10 mouse cellular contexts compared by ENCODE assay signal in genomic region chr10:75828500-75828931, GRCm38 (mm10). TPM values are rescaled to one million over a fixed set of nuclear protein-coding genes. Genes with fewer than 3 reads are reported as not detected.
A peak's percentile ranks its signal among the peaks of the same experiment; 100 is the strongest.
DNase-seq lines count a peak whose midpoint lies in the region; ATAC-seq and TF ChIP-seq lines count a peak whose summit lies in the region.
"Had no signal": no experiment of that assay in that cellular context is flagged by ENCODE, and none has a peak within 500 bp of the region (broad histone marks: within the 10 kb centered on the region; RNA-seq: fewer than 3 reads in every experiment).

No protein-coding gene starts in this region.

- H3K9ac ChIP-seq in kidney, embryonic 14.5 days (ENCODE audit: low read depth, low read length) = no peak overlapping the region
- H3K9ac ChIP-seq in lung, postnatal 0 days (replicated peaks; ENCODE audit: low read depth) = no peak overlapping the region
- H3K9ac ChIP-seq: midbrain, embryonic 12.5 days had no signal

- H3K4me3 ChIP-seq in kidney, embryonic 14.5 days (ENCODE audit: low read length) = no peak overlapping the region
- H3K4me3 ChIP-seq in lung, postnatal 0 days (ENCODE audit: low read depth, low read length) = no peak overlapping the region
- H3K4me3 ChIP-seq: midbrain, embryonic 12.5 days had no signal

- intact Hi-C loops in heart, postnatal 25 days (cut with DNase I) = no loop called here

- no peaks in the 10 kb centered on the region for H3K27me3 ChIP-seq in kidney, embryonic 14.5 days (ENCODE audit: control insufficient read depth, insufficient read depth, low read length)
- H3K27me3 ChIP-seq in lung, postnatal 0 days (replicated peaks; ENCODE audit: insufficient read depth, low read length) = no peaks in the 10 kb centered on the region

- ATAC-seq in kidney, embryonic 14.5 days (ENCODE audit: low FRiP score, low TSS enrichment) = no peak
- no peak for ATAC-seq in lung, postnatal 0 days

- peaks cover 3% of the 10 kb centered on the region; the same call in 1 of the 2 replicates for H3K4me1 ChIP-seq in kidney, embryonic 14.5 days (ENCODE audit: control insufficient read depth, insufficient read depth, low read length)
- no peaks in the 10 kb centered on the region for H3K4me1 ChIP-seq in lung, postnatal 0 days (ENCODE audit: insufficient read depth, low read depth, low read length)

- no peak for TF ChIP-seq EP300 in lung, postnatal 0 days (IDR thresholded peaks at IDR 0.05)

- DNase-seq in kidney, adult 11 months = peak; percentile 77
- peak; percentile 37 for DNase-seq in MN1 (ENCODE audit: low spot score)
- peak; percentile 73 for DNase-seq in cerebellum, adult 8-10 months
- DNase-seq in heart, postnatal 25 days (ENCODE audit: low spot score) = peak; percentile 37
- DNase-seq in lung, postnatal 0 days (ENCODE audit: low spot score) = peak; percentile 21
- no peak for DNase-seq in spleen, postnatal 10 days (ENCODE audit: low spot score in 2 of 2)
- DNase-seq in embryo, embryonic 9.5 days (ENCODE audit: extremely low spot score) = no peak

- H3K27ac ChIP-seq in kidney, embryonic 14.5 days (ENCODE audit: low read depth, low read length) = no peak overlapping the region
- H3K27ac ChIP-seq in lung, postnatal 0 days (ENCODE audit: low read length) = no peak overlapping the region
- H3K27ac ChIP-seq: midbrain, embryonic 12.5 days had no signal

- no peak for TF ChIP-seq CTCF in lung, postnatal 0 days (IDR thresholded peaks at IDR 0.05)

- no peaks in the 10 kb centered on the region for H3K36me3 ChIP-seq in kidney, embryonic 14.5 days (ENCODE audit: control insufficient read depth, insufficient read depth, low read length)
- H3K36me3 ChIP-seq in lung, postnatal 0 days (ENCODE audit: insufficient read depth, low read length) = no peaks in the 10 kb centered on the region
- H3K36me3 ChIP-seq: midbrain, embryonic 12.5 days had no signal

- H3K4me2 ChIP-seq in kidney, embryonic 14.5 days (replicated peaks; ENCODE audit: low read depth, low read length) = no peak overlapping the region
- H3K4me2 ChIP-seq in lung, postnatal 0 days (replicated peaks; ENCODE audit: low read depth, low read length) = no peak overlapping the region
- H3K4me2 ChIP-seq: midbrain, embryonic 12.5 days had no signal

- H3K9me3 ChIP-seq in kidney, embryonic 14.5 days (ENCODE audit: control insufficient read depth, low read length) = no peaks in the 10 kb centered on the region
- H3K9me3 ChIP-seq in lung, postnatal 0 days (ENCODE audit: low read length) = no peaks in the 10 kb centered on the region
- H3K9me3 ChIP-seq: midbrain, embryonic 12.5 days had no signal

RNA-seq across cellular contexts. Expression of gene Gstt4, which starts 6.2 kb away (rescaled TPM):
- polyA plus RNA-seq in kidney, embryonic 14.5 days (2014; fragmentation: Nextera tagmentation; extraction: Ambion mirVana) = not detected in 2 replicates
- total RNA-seq in heart, postnatal 25 days (2021) = not detected
- polyA plus RNA-seq in lung, postnatal 0 days (2015; fragmentation: Nextera tagmentation; extraction: Ambion mirVana) = not detected in 2 replicates
- polyA plus RNA-seq: heart, embryonic 14.5 days; midbrain, embryonic 12.5 days had no signal

RNA-seq across cellular contexts. Expression of gene Gstt2, which starts 8.7 kb away (rescaled TPM):
- 28.2 and 29.1 TPM in 2 replicates for polyA plus RNA-seq in kidney, embryonic 14.5 days (2014; fragmentation: Nextera tagmentation; extraction: Ambion mirVana)
- 10 to 100 TPM in 1 of 2 experiments, 1 to 10 TPM in 1; 9.3 to 10.9 TPM for total RNA-seq in heart, postnatal 25 days (2021)
- 40.6 and 44.7 TPM in 2 replicates for polyA plus RNA-seq in lung, postnatal 0 days (2015; fragmentation: Nextera tagmentation; extraction: Ambion mirVana)

RNA-seq across cellular contexts. Expression of gene Gstt1, which starts 30.1 kb away (rescaled TPM):
- polyA plus RNA-seq in kidney, embryonic 14.5 days (2014; fragmentation: Nextera tagmentation; extraction: Ambion mirVana) = 10.6 and 12.1 TPM in 2 replicates
- total RNA-seq in heart, postnatal 25 days (2021) = 10 to 100 TPM; 12.2 to 13.4 TPM
- 36.4 and 38.3 TPM in 2 replicates for polyA plus RNA-seq in lung, postnatal 0 days (2015; fragmentation: Nextera tagmentation; extraction: Ambion mirVana)

RNA-seq across cellular contexts. Expression of gene Mif, which starts 31.5 kb away (rescaled TPM):
- polyA plus RNA-seq in kidney, embryonic 14.5 days (2014; fragmentation: Nextera tagmentation; extraction: Ambion mirVana) = 2,350 and 2,543 TPM in 2 replicates
- total RNA-seq in heart, postnatal 25 days (2021) = 100 to 1,000 TPM; 202 to 203 TPM
- 280 and 356 TPM in 2 replicates for polyA plus RNA-seq in lung, postnatal 0 days (2015; fragmentation: Nextera tagmentation; extraction: Ambion mirVana)

RNA-seq across cellular contexts. Expression of gene Gstt3, which starts 47.3 kb away (rescaled TPM):
- 29.7 and 43.4 TPM in 2 replicates for polyA plus RNA-seq in kidney, embryonic 14.5 days (2014; fragmentation: Nextera tagmentation; extraction: Ambion mirVana)
- 1 to 10 TPM; 3.1 to 3.3 TPM for total RNA-seq in heart, postnatal 25 days (2021)
- 56.6 and 58.9 TPM in 2 replicates for polyA plus RNA-seq in lung, postnatal 0 days (2015; fragmentation: Nextera tagmentation; extraction: Ambion mirVana)

Comparison
In these comparisons a context has a peak if more than half of its experiments do, and no peak if none do; other contexts are left out.
1. DNase-seq: peak in kidney, adult 11 months (single experiment), MN1 (single experiment), cerebellum, adult 8-10 months (single experiment), heart, postnatal 25 days (single experiment) and lung, postnatal 0 days (single experiment); none in spleen, postnatal 10 days (0 of 2) and embryo, embryonic 9.5 days (single experiment).